Mouse (Mus musculus): ENCODE data around the gene Zfyve19.
A peak's percentile ranks its signal among the peaks of the same experiment; 100 is the strongest.

Zfyve19 gene

DNA sequence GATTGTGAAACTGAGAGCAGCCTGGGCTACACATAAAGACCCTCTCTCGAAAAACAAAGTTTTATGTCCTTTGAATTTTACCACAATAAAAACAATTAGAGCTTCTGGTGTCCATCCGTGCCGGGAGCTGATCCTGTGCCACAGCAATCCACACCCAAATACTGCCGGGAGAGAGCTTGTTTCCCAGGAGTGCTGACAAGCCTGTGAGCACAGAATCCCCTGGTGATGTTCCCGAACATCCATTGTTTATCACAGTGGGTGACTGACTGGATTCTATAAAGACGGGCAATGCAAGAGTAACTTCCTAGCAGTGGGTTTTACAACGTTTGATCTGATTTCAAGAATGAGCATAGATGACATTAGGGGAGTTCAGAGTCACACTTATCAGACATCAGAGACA is 46.6 kb downstream of the Zfyve19 start:
- no peak for DNase-seq

DNA sequence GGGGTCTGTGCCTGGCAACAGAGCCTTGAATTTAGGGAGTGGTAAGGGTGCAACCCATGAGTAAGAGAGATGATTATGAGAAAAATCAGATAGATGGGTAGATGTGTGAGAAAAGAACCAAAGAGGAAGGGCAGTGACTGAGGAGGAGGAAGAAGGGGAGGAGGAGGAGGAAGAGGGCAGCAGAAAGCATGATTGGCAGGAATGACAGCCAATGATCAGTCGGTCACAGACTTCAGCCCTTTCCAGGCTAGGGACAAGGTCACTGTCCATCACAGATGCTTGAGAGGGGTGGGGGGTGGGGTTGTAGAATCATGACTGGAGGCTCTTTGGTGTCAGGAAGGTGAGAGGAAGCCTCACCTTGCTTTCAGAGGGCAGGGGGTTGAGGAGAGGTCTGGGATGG is 52.1 kb downstream of the Zfyve19 start:
- no peak for DNase-seq

DNA sequence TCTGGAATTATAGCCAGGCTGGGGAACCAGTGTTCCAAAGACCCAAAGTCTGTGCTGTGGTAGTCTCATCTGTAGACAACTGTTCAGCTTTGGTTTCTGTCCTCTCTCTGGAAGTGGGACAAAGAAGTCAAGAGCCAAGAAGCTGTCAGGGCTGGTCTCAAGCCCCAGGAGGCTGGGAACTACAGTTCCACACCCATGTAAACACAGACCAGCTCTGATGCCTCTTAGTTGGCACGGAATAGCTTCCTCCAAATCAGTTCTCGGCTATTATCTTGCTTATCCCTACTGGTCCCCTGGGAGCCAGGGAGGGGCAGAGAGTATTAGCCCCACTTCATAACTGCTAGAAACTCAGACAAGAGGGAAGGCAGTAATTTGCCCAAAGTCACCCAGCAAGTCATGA is 52.9 kb downstream of the Zfyve19 start:
- DNase-seq: no peak

DNA sequence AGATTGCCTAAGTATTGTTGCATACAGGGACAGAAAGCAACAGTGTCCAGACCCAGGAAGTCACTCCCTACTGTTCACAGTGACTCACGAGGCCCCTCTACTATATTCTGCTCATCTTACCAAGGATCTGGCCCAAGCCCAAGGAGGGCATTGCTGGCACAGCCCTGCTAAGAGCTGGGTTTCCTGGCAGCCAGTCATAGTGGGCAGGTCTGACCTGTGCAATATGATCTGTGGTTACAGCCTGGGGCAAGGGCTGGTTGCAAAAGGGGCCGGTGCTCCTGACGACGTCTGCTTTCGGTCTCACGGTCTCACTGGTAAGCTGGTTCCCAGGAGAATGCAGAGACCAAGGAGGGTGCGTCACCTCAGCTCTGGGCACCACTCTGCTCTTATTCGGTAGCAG is 54.6 kb downstream of the Zfyve19 start:
- DNase-seq: peak; percentile 21 to 25

DNA sequence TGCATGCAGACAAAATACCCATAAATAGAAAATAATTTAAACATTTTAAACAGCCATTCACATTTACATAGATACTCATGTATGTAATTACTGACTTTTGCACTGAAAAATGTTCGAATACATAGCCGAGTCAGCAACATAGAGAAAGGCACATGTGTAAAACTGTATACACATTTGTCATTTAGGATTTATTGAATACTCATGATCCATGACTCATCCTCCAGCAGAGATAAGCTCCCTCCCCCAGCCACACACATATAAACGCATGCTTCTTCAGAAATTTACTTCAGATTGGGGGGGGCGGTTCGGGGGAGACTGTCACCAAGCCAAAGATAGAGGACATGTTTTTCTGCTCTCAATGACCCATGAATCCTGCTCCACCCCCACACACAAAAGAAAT is 55.4 kb downstream of the Zfyve19 start:
- no peak for DNase-seq
